Mouse (Mus musculus) neutrophil, adult 65 days (primary cell): ENCODE results near the gene Gm3298. TPM values are rescaled to one million over a fixed set of nuclear protein-coding genes. Genes with fewer than 3 reads are reported as not detected.

Experiments used
- total RNA-seq: library from RNA; stranded (reverse); gene quantifications from 2 replicates; pipeline ENCODE4 v1.2.4, GENCODE M21; 2023

The Gm3298 gene
- not detected in 2 replicates for total RNA-seq

DNA sequence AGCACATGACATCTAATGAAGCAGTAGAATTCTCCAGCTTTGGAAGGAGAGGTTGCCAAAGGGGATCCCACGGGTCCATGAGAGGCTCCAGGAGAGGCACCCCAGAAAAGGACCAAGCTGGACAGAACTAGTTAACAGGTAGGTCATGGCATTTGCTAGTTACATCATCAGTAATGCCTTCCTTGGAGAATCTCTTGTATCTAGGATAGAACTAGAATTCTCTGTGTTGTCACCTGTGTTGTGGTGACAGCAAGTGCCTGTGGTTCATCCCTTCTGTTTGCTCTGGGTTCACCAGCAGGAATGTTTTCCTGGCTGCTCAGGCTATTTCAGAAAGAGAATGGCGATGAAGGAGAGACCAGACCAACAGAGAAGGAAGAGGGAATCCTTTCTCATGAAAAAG lies at the start of gene Gm3298:
Gene Gm3298 (plus strand): TSS at position 301 of the 400 bp plus-strand sequence.

GRCm38 (mm10) chr14:4983635-4984034 lies 32.1 kb upstream of the Gm3298 start, which contains the start of gene Gm8297:
Gene Gm8297 (plus strand): TSS chr14:4983935.

DNA sequence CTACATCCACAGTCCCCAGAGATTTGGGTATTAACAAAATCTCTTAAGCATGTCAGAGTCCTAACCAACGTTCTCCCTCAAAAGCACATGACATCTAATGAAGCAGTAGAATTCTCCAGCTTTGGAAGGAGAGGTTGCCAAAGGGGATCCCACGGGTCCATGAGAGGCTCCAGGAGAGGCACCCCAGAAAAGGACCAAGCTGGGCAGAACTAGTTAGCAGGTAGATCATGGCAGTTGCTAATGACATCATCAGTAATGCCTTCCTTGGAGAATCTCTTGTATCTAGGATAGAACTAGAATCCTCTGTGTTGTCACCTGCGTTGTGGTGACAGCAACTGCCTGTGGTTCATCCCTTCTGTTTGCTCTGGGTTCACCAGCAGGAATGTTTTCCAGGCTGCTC lies 34.6 kb downstream of the Gm3298 start, which contains the start of gene 4930555G01Rik:
Gene 4930555G01Rik (plus strand): TSS at position 301 of the 400 bp plus-strand sequence.

Other genes with a start within 250 kb of the Gm3298 start
- not detected in 2 replicates for gene Gm9602, start 239.6 kb upstream of the Gm3298 start, total RNA-seq
- gene Gm3269, start 177.8 kb upstream of the Gm3298 start, total RNA-seq = not detected in 2 replicates
- not detected in 2 replicates for gene Gm3264, start 160.3 kb upstream of the Gm3298 start, total RNA-seq
- not detected in 2 replicates for gene Gm3278, start 123.5 kb upstream of the Gm3298 start, total RNA-seq
- gene Gm8297, start 32.0 kb upstream of the Gm3298 start, total RNA-seq = not detected in 2 replicates
- gene 4930555G01Rik, start 34.7 kb downstream of the Gm3298 start, total RNA-seq = not detected in 2 replicates
- not detected in 2 replicates for gene Gm8281, start 55.1 kb downstream of the Gm3298 start, total RNA-seq
- not detected in 2 replicates for gene Gm8279, start 115.6 kb downstream of the Gm3298 start, total RNA-seq
- not detected in 2 replicates for gene Gm3317, start 148.6 kb downstream of the Gm3298 start, total RNA-seq
- gene Gm8271, start 169.9 kb downstream of the Gm3298 start, total RNA-seq = not detected in 2 replicates
- not detected in 2 replicates for gene Gm3526, start 244.7 kb downstream of the Gm3298 start, total RNA-seq